Mouse (Mus musculus) ovary, adult 2 months (tissue): ENCODE measurements around the gene Sccpdh. TPM values are rescaled to one million over a fixed set of nuclear protein-coding genes. Genes with fewer than 3 reads are reported as not detected.

Experiments used
- polyA plus RNA-seq: library from polyadenylated mRNA; depleted of rRNA; stranded (reverse); fragments of >200 nt; gene quantifications from 2 replicates; pipeline ENCODE4 v1.2.3, GENCODE M21; 2012; rRNA removed

Sccpdh gene
- polyA plus RNA-seq: 9.0 and 10.2 TPM in 2 replicates

GRCm38 (mm10) chr1:179668013-179668805 is at the start of gene Sccpdh:
TSS of gene Sccpdh (plus strand) at chr1:179668210.

Other genes starting within 250 kb of the Sccpdh start
- 3.0 and 3.1 TPM in 2 replicates for gene Smyd3, start 150.2 kb upstream of the Sccpdh start, polyA plus RNA-seq
- gene Tfb2m, start 121.9 kb upstream of the Sccpdh start, polyA plus RNA-seq: 6.2 and 9.1 TPM in 2 replicates
- 17.8 and 19.9 TPM in 2 replicates for gene Cnst, start 121.8 kb upstream of the Sccpdh start, polyA plus RNA-seq
- gene Kif28, start 77.1 kb downstream of the Sccpdh start, polyA plus RNA-seq: 0.06 TPM in 1 of 2 replicates, not detected in the other
- gene Gm10518, start 135.2 kb downstream of the Sccpdh start, polyA plus RNA-seq: not detected in 2 replicates
- 6.3 TPM in 2 replicates for gene Ahctf1, start 135.5 kb downstream of the Sccpdh start, polyA plus RNA-seq